Mouse (Mus musculus): Measurements from ENCODE around the gene Dbr1. TPM values are rescaled to one million over a fixed set of nuclear protein-coding genes. Genes with fewer than 3 reads are reported as not detected.

Dbr1 gene
- not detected in 2 replicates for polyA plus RNA-seq (2012; ENCODE audit: insufficient read depth, insufficient read length, low replicate concordance, missing spikeins)

DNA sequence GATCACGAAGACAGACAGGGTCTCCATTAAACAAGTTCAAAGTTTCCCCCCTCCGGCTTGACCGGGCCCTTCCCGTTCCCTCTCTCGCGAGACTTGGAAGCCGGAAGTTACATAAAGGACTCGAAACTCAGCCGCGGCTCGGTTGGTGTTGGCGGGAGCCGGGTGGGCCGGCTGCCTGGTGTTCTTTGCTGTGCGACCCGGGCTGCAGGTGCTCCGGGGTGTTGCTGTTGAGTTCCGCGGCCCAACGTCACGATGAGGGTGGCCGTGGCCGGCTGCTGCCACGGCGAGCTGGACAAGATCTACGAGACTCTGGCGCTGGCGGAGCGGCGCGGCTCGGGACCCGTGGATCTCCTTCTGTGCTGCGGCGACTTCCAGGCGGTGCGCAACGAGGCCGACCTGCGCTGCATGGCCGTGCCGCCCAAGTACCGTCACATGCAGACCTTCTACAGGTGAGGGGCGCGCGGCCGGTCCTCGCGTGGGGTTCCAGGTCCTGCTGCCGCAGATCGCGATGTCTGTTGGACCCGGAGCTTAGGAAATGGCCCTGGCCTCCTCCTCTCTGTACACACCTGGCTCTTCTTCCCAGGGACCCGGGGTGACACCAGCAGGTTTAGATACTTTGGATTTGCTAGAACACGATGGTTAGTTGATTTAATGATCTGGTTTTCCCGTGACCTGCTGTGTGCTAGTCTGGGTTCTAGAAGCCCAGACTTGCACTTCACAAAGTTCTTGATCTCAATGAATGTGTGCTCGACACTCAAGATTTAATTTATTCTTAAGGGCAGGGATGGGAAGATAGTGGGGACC is at the start of gene Dbr1:
Gene Dbr1, plus strand, starts transcription at position 123 of the 804 bp plus-strand sequence.
- H3K4me3 ChIP-seq (ENCODE audit: insufficient read depth, low read depth, low read length): peak within 1 kb of the TSS; percentile 73
- TF ChIP-seq CTCF (IDR thresholded peaks at IDR 0.05; ENCODE audit: insufficient read depth, low read depth, low read length) (no peak), POLR2A (IDR thresholded peaks at IDR 0.05; ENCODE audit: insufficient read depth, low read depth, low read length) (peak; percentile 66)
- H3K27ac ChIP-seq (ENCODE audit: insufficient read depth, low read depth, low read length): 0 out of 2 replicates have a peak within 1 kb of the TSS, but pooled peaks have one; percentile 7
- no peaks in the 10 kb centered on the region for H3K4me1 ChIP-seq (ENCODE audit: control insufficient read depth, insufficient read depth, low read length)
- under 1% methylated on average over 57 of the region's 57 CpGs for WGBS

DNA sequence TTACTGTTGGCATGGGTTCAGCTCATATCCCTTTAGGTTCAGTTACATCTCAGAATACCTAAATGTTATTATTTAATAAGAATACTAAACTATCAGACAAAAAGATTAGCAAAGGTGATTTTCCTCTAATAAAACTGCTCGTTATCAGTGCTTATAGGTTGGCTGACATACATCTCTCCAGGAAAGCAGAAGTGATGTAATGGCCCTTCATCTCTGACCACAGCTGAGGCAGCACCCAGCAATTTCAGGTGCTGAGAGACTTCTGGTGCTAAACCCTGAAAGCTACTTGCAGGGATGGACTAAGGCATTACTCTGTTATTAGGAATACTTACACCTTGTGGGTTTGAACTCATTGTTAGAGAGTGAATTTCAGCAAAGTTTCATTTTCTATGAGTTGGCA is 43.7 kb upstream of the Dbr1 start:
- 84% methylated on average over 1 of the region's 1 CpGs for WGBS
- Histone ChIP-seq H3K4me3 (ENCODE audit: insufficient read depth, low read depth, low read length) (no peak overlapping the region), H3K4me1 (ENCODE audit: control insufficient read depth, insufficient read depth, low read length) (no peaks in the 10 kb centered on the region), H3K27ac (ENCODE audit: insufficient read depth, low read depth, low read length) (no peak overlapping the region)
- TF ChIP-seq POLR2A (IDR thresholded peaks at IDR 0.05; ENCODE audit: insufficient read depth, low read depth, low read length) (no peak), CTCF (IDR thresholded peaks at IDR 0.05; ENCODE audit: insufficient read depth, low read depth, low read length) (no peak)

DNA sequence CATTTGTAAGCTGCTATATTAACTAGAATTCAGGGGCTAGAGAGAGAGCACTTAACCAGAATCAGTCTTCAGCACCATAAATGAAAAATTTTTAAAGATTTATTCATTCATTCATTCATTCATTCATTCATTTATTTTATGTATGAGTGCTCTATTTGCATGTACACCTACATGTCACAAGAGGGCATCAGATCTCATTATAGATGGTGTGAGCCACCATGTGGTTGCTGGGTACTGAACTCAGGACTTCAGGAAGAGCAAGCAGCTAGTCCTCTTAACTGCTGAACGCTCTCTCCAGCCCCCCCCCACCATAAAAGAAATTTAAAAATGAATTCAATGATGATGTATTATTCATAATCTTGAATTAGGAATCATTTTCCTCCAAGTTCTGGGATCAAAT is 29.3 kb upstream of the Dbr1 start:
- Histone ChIP-seq H3K27ac (ENCODE audit: insufficient read depth, low read depth, low read length) (no peak overlapping the region), H3K4me3 (ENCODE audit: insufficient read depth, low read depth, low read length) (no peak overlapping the region), H3K4me1 (ENCODE audit: control insufficient read depth, insufficient read depth, low read length) (no peaks in the 10 kb centered on the region)
- WGBS: 89% methylated on average over 1 of the region's 1 CpGs
- TF ChIP-seq CTCF (IDR thresholded peaks at IDR 0.05; ENCODE audit: insufficient read depth, low read depth, low read length): no peak
- no peak for TF ChIP-seq POLR2A (IDR thresholded peaks at IDR 0.05; ENCODE audit: insufficient read depth, low read depth, low read length)

DNA sequence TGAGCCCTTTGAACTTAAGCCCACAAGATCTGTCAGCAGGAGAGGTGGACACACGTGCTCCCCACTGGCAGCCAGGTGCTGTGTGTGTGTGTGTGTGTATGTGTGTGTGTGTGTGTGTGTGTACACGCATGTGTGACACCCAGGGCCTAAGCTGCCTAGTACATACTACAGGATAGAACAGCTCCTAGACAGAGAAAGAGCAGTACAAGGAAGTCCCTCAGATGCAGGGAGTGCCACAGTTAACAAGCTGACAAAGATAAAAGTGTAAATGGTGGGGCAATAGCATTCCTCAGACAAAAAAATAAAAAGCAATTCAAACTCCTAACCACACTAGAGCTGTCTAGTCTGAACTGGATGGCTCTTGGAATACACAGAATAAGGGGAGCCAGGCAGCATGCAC is 23.5 kb upstream of the Dbr1 start:
- TF ChIP-seq POLR2A (IDR thresholded peaks at IDR 0.05; ENCODE audit: insufficient read depth, low read depth, low read length) (no peak), CTCF (IDR thresholded peaks at IDR 0.05; ENCODE audit: insufficient read depth, low read depth, low read length) (no peak)
- WGBS: 69% methylated on average over 2 of the region's 2 CpGs
- no peaks in the 10 kb centered on the region for H3K4me1 ChIP-seq (ENCODE audit: control insufficient read depth, insufficient read depth, low read length)
- H3K27ac ChIP-seq (ENCODE audit: insufficient read depth, low read depth, low read length): no peak overlapping the region
- no peak overlapping the region for H3K4me3 ChIP-seq (ENCODE audit: insufficient read depth, low read depth, low read length)

DNA sequence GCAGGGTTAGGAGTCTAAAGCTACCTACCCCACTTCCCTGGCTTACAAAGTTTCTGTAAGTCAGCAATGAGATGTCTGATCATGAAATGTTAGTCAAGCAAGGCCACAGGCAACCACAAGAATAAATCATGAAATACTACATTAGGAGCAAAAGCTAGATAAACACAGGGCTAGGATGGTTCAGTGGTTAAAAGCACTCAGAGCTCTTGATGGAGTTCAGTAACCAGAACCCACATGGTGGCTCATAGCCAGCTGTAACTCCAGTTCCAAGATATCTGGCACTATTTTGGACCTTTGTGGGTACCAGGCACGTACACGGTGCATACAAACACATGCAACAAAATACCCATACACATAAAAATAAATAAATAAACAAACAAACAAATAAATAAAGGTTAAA is 22.6 kb upstream of the Dbr1 start:
- no peak overlapping the region for H3K4me3 ChIP-seq (ENCODE audit: insufficient read depth, low read depth, low read length)
- no peaks in the 10 kb centered on the region for H3K4me1 ChIP-seq (ENCODE audit: control insufficient read depth, insufficient read depth, low read length)
- TF ChIP-seq POLR2A (IDR thresholded peaks at IDR 0.05; ENCODE audit: insufficient read depth, low read depth, low read length) (no peak), CTCF (IDR thresholded peaks at IDR 0.05; ENCODE audit: insufficient read depth, low read depth, low read length) (no peak)
- no peak overlapping the region for H3K27ac ChIP-seq (ENCODE audit: insufficient read depth, low read depth, low read length)
- 53% methylated on average over 2 of the region's 2 CpGs for WGBS

DNA sequence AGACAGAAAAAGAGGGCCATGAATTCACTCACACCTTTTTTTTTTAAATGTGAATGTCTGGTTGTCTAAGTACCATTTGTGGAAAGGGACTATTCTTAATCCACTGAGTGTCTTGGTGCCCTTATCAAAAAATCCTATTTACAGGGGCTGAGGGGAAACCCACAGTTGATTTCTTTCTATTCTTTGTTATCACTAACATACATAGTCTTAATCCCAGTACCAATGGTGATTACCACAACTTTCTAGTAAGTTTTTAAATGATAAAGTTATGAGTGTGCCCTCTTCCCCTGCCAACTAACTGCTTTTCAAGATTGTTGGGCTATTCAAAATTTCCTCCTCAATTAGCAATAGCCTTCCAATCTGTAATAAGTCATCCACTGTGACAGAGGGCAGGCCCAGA is 21.5 kb upstream of the Dbr1 start:
- TF ChIP-seq POLR2A (IDR thresholded peaks at IDR 0.05; ENCODE audit: insufficient read depth, low read depth, low read length) (no peak), CTCF (IDR thresholded peaks at IDR 0.05; ENCODE audit: insufficient read depth, low read depth, low read length) (no peak)
- H3K4me3 ChIP-seq (ENCODE audit: insufficient read depth, low read depth, low read length): no peak overlapping the region
- H3K27ac ChIP-seq (ENCODE audit: insufficient read depth, low read depth, low read length): no peak overlapping the region
- no peaks in the 10 kb centered on the region for H3K4me1 ChIP-seq (ENCODE audit: control insufficient read depth, insufficient read depth, low read length)

DNA sequence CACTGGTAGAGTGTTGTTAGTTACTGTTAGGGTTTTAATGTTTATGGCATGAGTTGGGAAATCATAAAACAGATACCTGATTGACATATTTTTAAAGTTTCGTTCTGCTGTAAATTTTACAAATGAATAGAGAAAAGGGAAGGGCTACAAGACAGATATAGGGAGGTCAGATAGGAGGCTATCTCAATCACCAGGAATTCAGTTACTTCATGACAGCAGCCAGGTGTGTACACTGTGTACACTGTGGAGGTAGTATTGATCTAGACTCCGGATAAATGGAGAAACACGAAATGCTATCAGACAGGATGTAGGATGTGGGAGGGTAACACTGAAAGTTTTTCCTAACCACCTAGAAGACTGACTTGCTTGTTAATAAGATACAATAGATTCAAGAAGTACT is 20.3 kb upstream of the Dbr1 start:
- H3K27ac ChIP-seq (ENCODE audit: insufficient read depth, low read depth, low read length): no peak overlapping the region
- no peaks in the 10 kb centered on the region for H3K4me1 ChIP-seq (ENCODE audit: control insufficient read depth, insufficient read depth, low read length)
- 95% methylated on average over 3 of the region's 3 CpGs for WGBS
- TF ChIP-seq POLR2A (IDR thresholded peaks at IDR 0.05; ENCODE audit: insufficient read depth, low read depth, low read length): no peak
- H3K4me3 ChIP-seq (ENCODE audit: insufficient read depth, low read depth, low read length): no peak overlapping the region

DNA sequence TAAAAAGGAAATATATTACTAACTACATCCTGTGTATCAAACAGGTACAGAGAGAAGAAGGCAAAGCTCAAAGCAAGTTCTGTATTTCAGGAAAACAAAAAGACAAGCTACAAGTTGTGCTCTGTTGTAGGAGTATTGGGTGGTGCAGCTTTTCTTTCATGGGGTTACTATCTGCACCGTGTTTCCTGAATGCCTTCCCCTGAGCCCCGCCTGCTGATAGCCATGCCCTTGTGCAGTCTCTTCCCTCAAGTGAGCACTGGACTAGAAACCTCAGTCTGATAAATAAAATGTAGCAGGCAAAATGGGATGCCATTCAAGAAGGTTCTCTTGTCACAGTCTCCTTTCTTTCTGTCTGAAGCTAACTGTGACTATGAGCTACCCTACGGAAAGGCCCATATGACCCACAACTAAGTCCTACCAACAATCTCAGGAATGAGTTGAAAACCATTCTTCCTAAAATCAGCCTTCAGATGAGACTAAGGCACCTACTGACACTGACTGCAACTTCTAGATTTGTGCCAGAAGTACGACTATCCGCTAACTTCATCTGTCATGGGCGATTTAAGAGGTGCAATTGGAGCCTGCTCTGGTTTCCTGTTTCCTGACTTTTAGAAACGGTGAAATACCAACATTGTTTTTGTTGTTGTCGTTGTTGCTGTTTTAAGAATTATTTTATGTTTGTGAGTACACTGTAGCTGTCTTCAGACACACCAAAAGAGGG is 17.9 kb upstream of the Dbr1 start:
- WGBS: 94% methylated on average over 8 of the region's 8 CpGs
- Histone ChIP-seq H3K4me3 (ENCODE audit: insufficient read depth, low read depth, low read length) (no peak overlapping the region), H3K27ac (ENCODE audit: insufficient read depth, low read depth, low read length) (no peak overlapping the region), H3K4me1 (ENCODE audit: control insufficient read depth, insufficient read depth, low read length) (no peaks in the 10 kb centered on the region)
- no peak for TF ChIP-seq CTCF (IDR thresholded peaks at IDR 0.05; ENCODE audit: insufficient read depth, low read depth, low read length)
- TF ChIP-seq POLR2A (IDR thresholded peaks at IDR 0.05; ENCODE audit: insufficient read depth, low read depth, low read length): no peak

DNA sequence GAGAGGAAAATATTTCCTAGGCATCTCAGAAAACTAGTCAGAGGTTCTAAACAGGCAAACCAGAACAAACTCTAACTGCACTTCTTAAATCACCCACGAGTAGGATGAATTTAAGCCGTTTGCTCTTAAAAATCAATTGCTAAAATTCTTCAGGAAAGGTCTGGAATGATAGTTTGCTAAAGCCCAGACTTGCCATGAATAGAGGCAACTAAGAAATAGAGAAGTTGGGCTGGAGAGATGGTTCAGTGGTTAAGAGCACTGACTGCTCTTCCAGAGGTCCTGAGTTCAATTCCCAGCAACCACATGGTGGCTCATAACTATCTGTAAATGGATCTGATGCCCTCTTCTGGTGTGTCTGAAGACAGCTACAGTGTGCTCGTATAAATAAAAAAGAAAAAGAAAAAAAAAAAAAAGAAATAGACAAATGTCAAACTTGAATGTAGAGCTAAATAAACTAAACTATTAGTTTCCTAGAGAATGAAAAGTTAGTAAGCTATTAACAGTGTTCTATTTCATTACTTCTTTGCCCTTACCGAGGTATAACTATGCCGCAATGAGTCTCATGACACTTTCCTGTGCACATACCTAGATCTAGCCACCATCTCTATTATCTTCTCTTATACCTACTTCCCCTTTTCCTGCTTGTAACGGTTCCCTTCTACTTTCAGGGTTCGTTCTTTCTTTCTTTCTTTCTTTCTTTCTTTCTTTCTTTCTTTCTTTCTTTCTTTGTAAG is 16.6 kb upstream of the Dbr1 start:
- Histone ChIP-seq H3K27ac (ENCODE audit: insufficient read depth, low read depth, low read length) (no peak overlapping the region), H3K4me3 (ENCODE audit: insufficient read depth, low read depth, low read length) (no peak overlapping the region), H3K4me1 (ENCODE audit: control insufficient read depth, insufficient read depth, low read length) (no peaks in the 10 kb centered on the region; the same call in 1 of the 2 replicates)
- WGBS: 80% methylated on average over 7 of the region's 7 CpGs
- TF ChIP-seq POLR2A (IDR thresholded peaks at IDR 0.05; ENCODE audit: insufficient read depth, low read depth, low read length) (no peak), CTCF (IDR thresholded peaks at IDR 0.05; ENCODE audit: insufficient read depth, low read depth, low read length) (no peak)

Data from olfactory bulb, adult 2 months (tissue).